Mouse (Mus musculus) gastrocnemius, postnatal 25 days (tissue): ENCODE data around the gene Cd160. TPM values are rescaled to one million over a fixed set of nuclear protein-coding genes. Genes with fewer than 3 reads are reported as not detected.

ENCODE experiments used
- DNase-seq: peaks from one replicate; pipeline ENCODE4 v3.0.0; 2022
- long read RNA-seq, 2 experiments: library from polyadenylated mRNA; stranded (forward); transcript quantifications; one replicate each; pipeline ENCODE4 v2.0.0; 2021
- total RNA-seq, 2 experiments: library from RNA; stranded (reverse); gene quantifications; 1 replicate in 1 of 2; 2 replicates in 1 of 2; pipeline ENCODE4 v1.2.3; 2021

The Cd160 gene
- not detected for total RNA-seq
- long read RNA-seq, experiment 1 = 0 reads
- long read RNA-seq, experiment 2 = 0 reads

GRCm38 (mm10) chr3:96828984-96829383 is at the start of gene Cd160, which contains the start of gene Pdzk1:
Gene Cd160, minus strand, starts transcription at chr3:96829351.
Gene Pdzk1, plus strand, starts transcription at chr3:96829284.
- DNase-seq = no peak

GRCm38 (mm10) chr3:96874808-96875571 is 45.8 kb upstream of the Cd160 start:
- no peak for DNase-seq

- no peak for DNase-seq
These were observed 43.4 kb upstream of the Cd160 start for GRCm38 (mm10) chr3:96872501-96872900.

- DNase-seq = no peak
These were observed 41.9 kb upstream of the Cd160 start for GRCm38 (mm10) chr3:96871070-96871469.

GRCm38 (mm10) chr3:96870270-96870669 is 41.1 kb upstream of the Cd160 start:
- no peak for DNase-seq

- no peak for DNase-seq
These were observed 39.9 kb upstream of the Cd160 start for GRCm38 (mm10) chr3:96869091-96869490.

GRCm38 (mm10) chr3:96868566-96868965 is 39.4 kb upstream of the Cd160 start:
- DNase-seq = no peak

GRCm38 (mm10) chr3:96867863-96868262 is 38.7 kb upstream of the Cd160 start:
- DNase-seq = no peak

- DNase-seq = no peak
These were observed 31.3 kb upstream of the Cd160 start for GRCm38 (mm10) chr3:96860498-96860897.

- DNase-seq = no peak
These were observed 26.7 kb upstream of the Cd160 start for GRCm38 (mm10) chr3:96855833-96856232.

GRCm38 (mm10) chr3:96854376-96854775 is 25.2 kb upstream of the Cd160 start:
- no peak for DNase-seq

GRCm38 (mm10) chr3:96852561-96852960 is 23.4 kb upstream of the Cd160 start:
- DNase-seq = no peak

- no peak for DNase-seq
These were observed 20.1 kb upstream of the Cd160 start for GRCm38 (mm10) chr3:96849168-96849727.

- no peak for DNase-seq
These were observed 19.3 kb upstream of the Cd160 start for GRCm38 (mm10) chr3:96848470-96848869.

- no peak for DNase-seq
These were observed 18.5 kb upstream of the Cd160 start for GRCm38 (mm10) chr3:96847661-96848060.

- DNase-seq = no peak
These were observed 17.8 kb upstream of the Cd160 start for GRCm38 (mm10) chr3:96846985-96847384.

- no peak for DNase-seq
These were observed 16.7 kb upstream of the Cd160 start for GRCm38 (mm10) chr3:96845806-96846205.

- DNase-seq = no peak
These were observed 16.0 kb upstream of the Cd160 start for GRCm38 (mm10) chr3:96845191-96845590.

GRCm38 (mm10) chr3:96838996-96839645 is 10.0 kb upstream of the Cd160 start:
- no peak for DNase-seq

GRCm38 (mm10) chr3:96836414-96836813 is 7.3 kb upstream of the Cd160 start:
- no peak for DNase-seq

- no peak for DNase-seq
These were observed 5.6 kb upstream of the Cd160 start for GRCm38 (mm10) chr3:96834587-96835348.

GRCm38 (mm10) chr3:96832930-96833329 is 3.8 kb upstream of the Cd160 start:
- DNase-seq = no peak

- DNase-seq = no peak
These were observed 705 bp upstream of the Cd160 start for GRCm38 (mm10) chr3:96829856-96830255.
